Mouse (Mus musculus) heart, postnatal 0 days (tissue): ENCODE measurements around the gene Lingo2. TPM values are rescaled to one million over a fixed set of nuclear protein-coding genes. Genes with fewer than 3 reads are reported as not detected.

Source experiments
- ATAC-seq: fragments of 200-750 bp; cut with Nextera tagmentation; 2 replicates; pipeline ENCODE4 v1.8.0; 2017; ENCODE audit warnings: low read depth, moderate number of reproducible peaks, moderate library complexity; ENCODE audit not compliant: insufficient read depth
- DNase-seq: peaks from one replicate; pipeline ENCODE4 v3.0.0-alpha.2; 2016; ENCODE audit warnings: low spot score
- H3K27ac ChIP-seq: fragments of 300-500 bp; sonication (generic); 2 replicates; pipeline ENCODE4 v1.5.1; 2014; ENCODE audit warnings: low read depth, mild to moderate bottlenecking
- H3K27me3 ChIP-seq: fragments of 300-500 bp; sonication (generic); 2 replicates; pipeline ENCODE4 v1.6.1; 2014; ENCODE audit warnings: low read length, mixed read lengths; ENCODE audit not compliant: control insufficient read depth, insufficient read depth
- H3K36me3 ChIP-seq: fragments of 300-500 bp; sonication (generic); replicated peaks from 2 replicates; pipeline ENCODE4 v1.6.1; 2014; ENCODE audit warnings: low read length, mixed read lengths; ENCODE audit not compliant: control insufficient read depth, insufficient read depth
- H3K4me1 ChIP-seq: fragments of 300-500 bp; sonication (generic); 2 replicates; pipeline ENCODE4 v1.6.1; 2014; ENCODE audit warnings: antibody characterized with exemption; ENCODE audit not compliant: control insufficient read depth, insufficient read depth
- H3K4me2 ChIP-seq: fragments of 300-500 bp; sonication (generic); 2 replicates; pipeline ENCODE4 v1.6.1; 2014; ENCODE audit warnings: low read depth, mild to moderate bottlenecking, low read length, moderate library complexity
- H3K4me3 ChIP-seq: fragments of 300-500 bp; sonication (generic); 2 replicates; pipeline ENCODE4 v1.5.1; 2014; ENCODE audit warnings: low read depth, low read length
- H3K9ac ChIP-seq: fragments of 300-500 bp; sonication (generic); replicated peaks from 2 replicates; pipeline ENCODE4 v1.6.1; 2014; ENCODE audit warnings: low read depth, low read length, mixed read lengths
- H3K9me3 ChIP-seq: fragments of 300-500 bp; sonication (generic); replicated peaks from 2 replicates; pipeline ENCODE4 v1.6.1; 2016; ENCODE audit warnings: low read length; ENCODE audit not compliant: control insufficient read depth
- CTCF ChIP-seq: IDR thresholded peaks from 2 replicates; pipeline ENCODE4 v1.5.1; 2016; ENCODE audit warnings: antibody characterized with exemption, control low read depth, low read depth
- EP300 ChIP-seq: IDR thresholded peaks from 2 replicates; pipeline ENCODE4 v1.6.1; 2016; ENCODE audit warnings: antibody characterized with exemption, low read depth
- WGBS: fragments of 180-500 bp; shearing (Covaris S2); extraction: QIAGEN DNeasy Blood & Tissue Kit; methylation state at CpG from one replicate; pipeline ENCODE4 v1.1.7; 2014; 5-methylcytosine and 5-hydroxymethylcytosine counted together
- polyA plus RNA-seq: library from polyadenylated mRNA; unstranded; fragments of >200 nt; fragmentation: Nextera tagmentation; extraction: Ambion mirVana; gene quantifications from 2 replicates; pipeline ENCODE4 v1.2.1, GENCODE M21; 2015
- total RNA-seq: library from RNA; depleted of rRNA; stranded (reverse); fragments of >200 nt; gene quantifications from 2 replicates; pipeline ENCODE4 v1.2.3, GENCODE M21; 2014; ENCODE audit warnings: low replicate concordance

Lingo2 gene
- total and polyA plus RNA-seq, 2 experiments from 2014 or later, result 0.12 TPM; not detected in 1

GRCm38 (mm10) chr4:36368925-36369324, 582.6 kb downstream of the Lingo2 start:
- no peak overlapping the region for H3K4me3 ChIP-seq
- H3K9me3 ChIP-seq, result no peaks in the 10 kb centered on the region
- TF ChIP-seq CTCF, result no peak
- TF ChIP-seq EP300, result no peak
- ATAC-seq (no peak), DNase-seq (no peak)
- no peaks in the 10 kb centered on the region for H3K36me3 ChIP-seq
- no peak overlapping the region for H3K27ac ChIP-seq
- no peak overlapping the region for H3K9ac ChIP-seq
- WGBS, result 73% methylated on average over 3 of the region's 3 CpGs
- H3K27me3 ChIP-seq, result no peaks in the 10 kb centered on the region
- no peaks in the 10 kb centered on the region for H3K4me1 ChIP-seq
- no peak overlapping the region for H3K4me2 ChIP-seq

GRCm38 (mm10) chr4:36354401-36354800, 597.1 kb downstream of the Lingo2 start:
- no peak for TF ChIP-seq EP300
- TF ChIP-seq CTCF, result no peak
- H3K4me2 ChIP-seq, result no peak overlapping the region
- WGBS, result 58% methylated on average over 2 of the region's 2 CpGs
- no peaks in the 10 kb centered on the region for H3K27me3 ChIP-seq
- no peak for ATAC-seq
- no peak for DNase-seq
- no peaks in the 10 kb centered on the region for H3K9me3 ChIP-seq
- H3K36me3 ChIP-seq, result no peaks in the 10 kb centered on the region
- H3K4me1 ChIP-seq, result no peaks in the 10 kb centered on the region
- H3K4me3 ChIP-seq, result no peak overlapping the region
- H3K27ac ChIP-seq, result no peak overlapping the region
- H3K9ac ChIP-seq, result no peak overlapping the region

GRCm38 (mm10) chr4:36331741-36332140, 619.8 kb downstream of the Lingo2 start:
- Histone ChIP-seq H3K27me3 (no peaks in the 10 kb centered on the region), H3K9ac (no peak overlapping the region), H3K9me3 (no peaks in the 10 kb centered on the region), H3K27ac (no peak overlapping the region), H3K4me1 (no peaks in the 10 kb centered on the region), H3K36me3 (no peaks in the 10 kb centered on the region), H3K4me3 (no peak overlapping the region), H3K4me2 (no peak overlapping the region)
- 59% methylated on average over 1 of the region's 1 CpGs for WGBS
- DNase-seq (no peak), ATAC-seq (no peak)
- TF ChIP-seq EP300 (no peak), CTCF (no peak)

GRCm38 (mm10) chr4:36325603-36326002, 625.9 kb downstream of the Lingo2 start:
- ATAC-seq, result no peak
- DNase-seq, result no peak
- H3K27me3 ChIP-seq, result no peaks in the 10 kb centered on the region
- no peaks in the 10 kb centered on the region for H3K9me3 ChIP-seq
- H3K4me1 ChIP-seq, result no peaks in the 10 kb centered on the region
- H3K4me2 ChIP-seq, result no peak overlapping the region
- no peaks in the 10 kb centered on the region for H3K36me3 ChIP-seq
- no peak overlapping the region for H3K27ac ChIP-seq
- H3K4me3 ChIP-seq, result no peak overlapping the region
- H3K9ac ChIP-seq, result no peak overlapping the region
- TF ChIP-seq EP300 (no peak), CTCF (no peak)

DNA sequence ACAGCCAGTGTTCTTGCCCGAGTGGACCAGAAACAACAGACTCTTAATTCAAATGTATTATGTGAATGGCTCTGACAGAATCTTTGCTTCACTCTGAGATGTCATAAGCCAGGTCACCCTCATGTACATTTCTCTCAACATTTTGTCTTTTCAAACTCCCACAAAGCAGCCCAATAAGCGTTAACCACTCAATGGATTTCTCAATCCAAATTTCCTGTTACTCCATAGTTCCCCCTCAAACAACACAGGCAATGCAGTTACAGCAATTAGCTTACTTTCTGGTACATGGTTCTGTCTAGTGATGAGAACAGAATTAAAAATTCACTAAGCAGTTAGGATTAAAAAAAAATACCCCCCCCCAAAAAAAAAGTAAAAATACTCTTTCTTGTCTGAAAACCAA, 638.5 kb downstream of the Lingo2 start:
- 67% methylated on average over 2 of the region's 2 CpGs for WGBS
- no peak for DNase-seq
- H3K9me3 ChIP-seq, result no peaks in the 10 kb centered on the region
- H3K4me2 ChIP-seq, result no peak overlapping the region
- H3K9ac ChIP-seq, result no peak overlapping the region
- TF ChIP-seq CTCF, result no peak
- TF ChIP-seq EP300, result no peak
- no peak overlapping the region for H3K4me3 ChIP-seq
- no peak for ATAC-seq
- no peak overlapping the region for H3K27ac ChIP-seq
- no peaks in the 10 kb centered on the region for H3K27me3 ChIP-seq
- no peaks in the 10 kb centered on the region for H3K4me1 ChIP-seq
- H3K36me3 ChIP-seq, result no peaks in the 10 kb centered on the region

GRCm38 (mm10) chr4:36311431-36311830, 640.1 kb downstream of the Lingo2 start:
- no peak overlapping the region for H3K27ac ChIP-seq
- H3K4me2 ChIP-seq, result no peak overlapping the region
- whole genome bisulfite sequencing, result 72% methylated on average over 6 of the region's 6 CpGs
- DNase-seq (no peak), ATAC-seq (no peak)
- no peaks in the 10 kb centered on the region for H3K4me1 ChIP-seq
- H3K27me3 ChIP-seq, result no peaks in the 10 kb centered on the region
- TF ChIP-seq CTCF (no peak), EP300 (no peak)
- no peak overlapping the region for H3K4me3 ChIP-seq
- no peaks in the 10 kb centered on the region for H3K36me3 ChIP-seq
- H3K9me3 ChIP-seq, result no peaks in the 10 kb centered on the region
- H3K9ac ChIP-seq, result no peak overlapping the region
